Mouse (Mus musculus) MEL (cell line): ENCODE results near the gene Zfp771. TPM values are rescaled to one million over a fixed set of nuclear protein-coding genes. Genes with fewer than 3 reads are reported as not detected.
A peak's percentile ranks its signal among the peaks of the same experiment; 100 is the strongest.

Experiments used
- DNase-seq: peaks from one replicate; pipeline ENCODE4 v3.0.0; 2011; ENCODE audit warnings: low read depth, low spot score
- H3K27ac ChIP-seq: 2 replicates; pipeline ENCODE4 v1.5.1; 2012; ENCODE audit warnings: low read depth, mild to moderate bottlenecking, control low read depth, low read length, moderate library complexity; ENCODE audit not compliant: control insufficient read depth
- H3K27me3 ChIP-seq, 2 experiments: fragments of 150-350 bp in 1 of 2; sonication (generic) in 1 of 2; 2 replicates each; pipeline ENCODE4 v1.6.1; 2012; ENCODE audit warnings: low read length in 2 of 2, mild to moderate bottlenecking in 2 of 2, improper control_type of control experiment in 1 of 2, moderate library complexity in 1 of 2; ENCODE audit not compliant: insufficient read depth in 2 of 2, control insufficient read depth in 1 of 2
- H3K36me3 ChIP-seq, 2 experiments: 2 replicates each; pipeline ENCODE4 v1.6.1; 2012 to 2014; ENCODE audit warnings: low read length in 2 of 2, improper control_type of control experiment in 1 of 2, inconsistent platforms in 1 of 2, mild to moderate bottlenecking in 1 of 2; ENCODE audit not compliant: insufficient read depth in 2 of 2, control insufficient read depth in 1 of 2
- H3K4me1 ChIP-seq, 2 experiments: fragments of 150-350 bp in 1 of 2; sonication (generic) in 1 of 2; 2 replicates each; pipeline ENCODE4 v1.6.1; 2012; ENCODE audit warnings: low read length in 2 of 2, improper control_type of control experiment in 1 of 2, mild to moderate bottlenecking in 1 of 2; ENCODE audit not compliant: insufficient read depth in 2 of 2, control insufficient read depth in 1 of 2
- H3K4me3 ChIP-seq, 2 experiments: fragments of 150-350 bp in 1 of 2; sonication (generic) in 1 of 2; 2 replicates each; pipeline ENCODE4 v1.5.1; 2012; ENCODE audit warnings: low read depth in 2 of 2, low read length in 2 of 2, mild to moderate bottlenecking in 2 of 2, moderate library complexity in 2 of 2, control low read depth in 1 of 2, improper control_type of control experiment in 1 of 2; ENCODE audit not compliant: control insufficient read depth in 1 of 2, insufficient read depth in 1 of 2
- H3K79me2 ChIP-seq: 2 replicates; pipeline ENCODE4 v1.6.1; 2012; ENCODE audit warnings: mild to moderate bottlenecking, low read length, moderate library complexity; ENCODE audit not compliant: control insufficient read depth, poor library complexity, insufficient read depth
- H3K9ac ChIP-seq: 2 replicates; pipeline ENCODE4 v1.6.1; 2012; ENCODE audit warnings: low read depth, mild to moderate bottlenecking, control low read depth, low read length, moderate library complexity; ENCODE audit not compliant: control insufficient read depth, poor library complexity, severe bottlenecking
- H3K9me3 ChIP-seq: fragments of 150-350 bp; sonication (generic); replicated peaks from 2 replicates; pipeline ENCODE4 v1.6.1; 2012; ENCODE audit warnings: mild to moderate bottlenecking, low read length, improper control_type of control experiment, moderate library complexity; ENCODE audit not compliant: insufficient read depth
- CHD2 ChIP-seq: IDR thresholded peaks from 2 replicates; pipeline ENCODE4 v1.6.1; 2011; ENCODE audit warnings: low read length, improper control_type of control experiment
- CTCF ChIP-seq, 3 experiments: IDR thresholded peaks in 2 of 3; conservative IDR thresholded peaks in 1 of 3; 2 replicates each; pipeline ENCODE4 v1.5.1; 2011 to 2012; ENCODE audit warnings: low read length in 3 of 3, low read depth in 2 of 3, mild to moderate bottlenecking in 2 of 3, improper control_type of control experiment in 1 of 3, inconsistent platforms in 1 of 3, mixed read lengths in 1 of 3, moderate library complexity in 1 of 3; ENCODE audit not compliant: control insufficient read depth in 1 of 3, insufficient read depth in 1 of 3, poor library complexity in 1 of 3, severe bottlenecking in 1 of 3
- ELF1 ChIP-seq: IDR thresholded peaks from 2 replicates; pipeline ENCODE4 v1.6.1; 2014; ENCODE audit warnings: low read depth, mild to moderate bottlenecking, inconsistent platforms, low read length, improper control_type of control experiment, moderate library complexity
- ETS1 ChIP-seq: IDR thresholded peaks from 2 replicates; pipeline ENCODE4 v1.6.1; 2012; ENCODE audit warnings: low read depth, mild to moderate bottlenecking, inconsistent platforms, low read length, improper control_type of control experiment, moderate library complexity
- GABPA ChIP-seq: IDR thresholded peaks from 2 replicates; pipeline ENCODE4 v1.6.1; 2012; ENCODE audit warnings: low read depth, mild to moderate bottlenecking, inconsistent platforms, low read length, improper control_type of control experiment, moderate library complexity
- GATA1 ChIP-seq: IDR thresholded peaks from 2 replicates; pipeline ENCODE4 v1.6.1; 2011; ENCODE audit warnings: low read depth, low read length, improper control_type of control experiment
- JUND ChIP-seq: IDR thresholded peaks from 2 replicates; pipeline ENCODE4 v1.6.1; 2011; ENCODE audit warnings: low read depth, mild to moderate bottlenecking, improper control_type of control experiment, low read length
- KAT2A ChIP-seq: conservative IDR thresholded peaks from 2 replicates; pipeline ENCODE4 v1.6.1; 2012; ENCODE audit warnings: low read depth, low read length, improper control_type of control experiment, inconsistent platforms
- MAFK ChIP-seq: IDR thresholded peaks from 2 replicates; pipeline ENCODE4 v1.6.1; 2011; ENCODE audit warnings: low read depth, mild to moderate bottlenecking, low read length, improper control_type of control experiment, borderline replicate concordance
- MAX ChIP-seq: IDR thresholded peaks from 2 replicates; pipeline ENCODE4 v1.6.1; 2011; ENCODE audit warnings: low read length, improper control_type of control experiment
- MEF2A ChIP-seq: IDR thresholded peaks from 2 replicates; pipeline ENCODE4 v1.6.1; 2014; ENCODE audit warnings: low read depth, mild to moderate bottlenecking, inconsistent platforms, low read length, improper control_type of control experiment; ENCODE audit not compliant: poor library complexity, insufficient replicate concordance, severe bottlenecking; ENCODE audit errors: extremely low read depth
- MXI1 ChIP-seq: IDR thresholded peaks from 2 replicates; pipeline ENCODE4 v1.6.1; 2011; ENCODE audit warnings: mild to moderate bottlenecking, low read depth, low read length, improper control_type of control experiment
- NRF1 ChIP-seq: IDR thresholded peaks from 2 replicates; pipeline ENCODE4 v1.6.1; 2014; ENCODE audit warnings: low read depth, mild to moderate bottlenecking, inconsistent platforms, low read length, improper control_type of control experiment, moderate library complexity; ENCODE audit not compliant: poor library complexity, insufficient read depth, severe bottlenecking
- POLR2A ChIP-seq, 2 experiments: IDR thresholded peaks; 2 replicates each; pipeline ENCODE4 v1.6.1; 2011 to 2012; ENCODE audit warnings: low read length in 2 of 2, mild to moderate bottlenecking in 2 of 2, control low read depth in 1 of 2, improper control_type of control experiment in 1 of 2, low read depth in 1 of 2, moderate library complexity in 1 of 2; ENCODE audit not compliant: control insufficient read depth in 1 of 2, insufficient read depth in 1 of 2, poor library complexity in 1 of 2
- POLR2AphosphoS2 ChIP-seq: IDR thresholded peaks from 2 replicates; pipeline ENCODE4 v1.6.1; 2011; ENCODE audit warnings: low read length, improper control_type of control experiment
- RAD21 ChIP-seq: IDR thresholded peaks from 2 replicates; pipeline ENCODE4 v1.6.1; 2011; ENCODE audit warnings: mild to moderate bottlenecking, low read depth, low read length, improper control_type of control experiment
- RCOR1 ChIP-seq: IDR thresholded peaks from 2 replicates; pipeline ENCODE4 v1.6.1; 2012; ENCODE audit warnings: low read depth, mild to moderate bottlenecking, inconsistent platforms, low read length, improper control_type of control experiment
- SIN3A ChIP-seq: IDR thresholded peaks from 2 replicates; pipeline ENCODE4 v1.6.1; 2012; ENCODE audit warnings: low read length, improper control_type of control experiment, inconsistent platforms
- SMC3 ChIP-seq: IDR thresholded peaks from 2 replicates; pipeline ENCODE4 v1.6.1; 2011; ENCODE audit warnings: low read depth, low read length, improper control_type of control experiment
- TAL1 ChIP-seq: IDR thresholded peaks from 2 replicates; pipeline ENCODE4 v1.6.1; 2012; ENCODE audit warnings: mild to moderate bottlenecking, inconsistent platforms, low read length, moderate library complexity, mixed read lengths
- TCF12 ChIP-seq: IDR thresholded peaks from 2 replicates; pipeline ENCODE4 v1.6.1; 2014; ENCODE audit warnings: low read depth, mild to moderate bottlenecking, inconsistent platforms, low read length, improper control_type of control experiment, moderate library complexity
- UBTF ChIP-seq: IDR thresholded peaks from 2 replicates; pipeline ENCODE4 v1.6.1; 2012; ENCODE audit warnings: low read depth, mild to moderate bottlenecking, inconsistent platforms, low read length, improper control_type of control experiment, moderate library complexity, borderline replicate concordance; ENCODE audit not compliant: insufficient read depth
- USF1 ChIP-seq: IDR thresholded peaks from 2 replicates; pipeline ENCODE4 v1.6.1; 2014; ENCODE audit warnings: low read depth, mild to moderate bottlenecking, inconsistent platforms, low read length, improper control_type of control experiment, moderate library complexity
- USF2 ChIP-seq, 2 experiments: IDR thresholded peaks; 2 replicates each; pipeline ENCODE4 v1.6.1; 2011 to 2012; ENCODE audit warnings: improper control_type of control experiment in 2 of 2, low read length in 2 of 2, borderline replicate concordance in 1 of 2, inconsistent platforms in 1 of 2, low read depth in 1 of 2, mild to moderate bottlenecking in 1 of 2; ENCODE audit not compliant: insufficient read depth in 1 of 2
- ZC3H11A ChIP-seq: IDR thresholded peaks from 2 replicates; pipeline ENCODE4 v1.6.1; 2012; ENCODE audit warnings: low read depth, mild to moderate bottlenecking, inconsistent platforms, low read length, improper control_type of control experiment
- ZNF384 ChIP-seq: IDR thresholded peaks from 2 replicates; pipeline ENCODE4 v1.6.1; 2012; ENCODE audit warnings: low read depth, mild to moderate bottlenecking, inconsistent platforms, low read length, improper control_type of control experiment
- polyA plus RNA-seq, 2 experiments: library from polyadenylated mRNA; stranded (reverse) in 1 of 2; unstranded in 1 of 2; fragments of >175 nt in 1 of 2; fragments of >200 nt in 1 of 2; gene quantifications; 2 replicates each; pipeline versions ENCODE4 v1.2.1 to v1.2.4; 2012; ENCODE audit warnings: low replicate concordance in 2 of 2, low read depth in 1 of 2; ENCODE audit not compliant: insufficient read length in 2 of 2, insufficient read depth in 1 of 2, missing spikeins in 1 of 2
- total RNA-seq: library from RNA; depleted of rRNA; stranded (reverse); fragments of 300-350 nt; gene quantifications from 2 replicates; pipeline ENCODE4 v1.2.3, GENCODE M21; 2012

The Zfp771 gene
- total and polyA plus RNA-seq, 3 experiments = 33.4 to 58.3 TPM; not detected in 1

- peak; percentile 75 for TF ChIP-seq TCF12
- no peak for TF ChIP-seq GABPA
- no peak for TF ChIP-seq MEF2A
- no peak; the same call in 1 of the 2 replicates for TF ChIP-seq SMC3
- peak; percentile 90 for TF ChIP-seq CHD2
- TF ChIP-seq ZNF384 = no peak
- TF ChIP-seq USF2 (IDR thresholded peaks at IDR 0.05; ENCODE audit: borderline replicate concordance in 1 of 2, insufficient read depth in 1 of 2, low read depth in 1 of 2, low read length in 2 of 2) = 0 out of 4 replicates have a peak, but pooled peaks of 1 of the 2 experiments have one; percentile 52
- no peak for TF ChIP-seq JUND
- no peak for TF ChIP-seq MAFK
- no peak for TF ChIP-seq TAL1
- no peak for TF ChIP-seq ZC3H11A
- TF ChIP-seq CTCF (IDR thresholded peaks at IDR 0.05 in 2 of 3, conservative IDR thresholded peaks at IDR 0.05 in 1 of 3; ENCODE audit: control insufficient read depth in 1 of 3, insufficient read depth in 1 of 3, low read depth in 2 of 3, low read length in 3 of 3, poor library complexity in 1 of 3, severe bottlenecking in 1 of 3) = no peak
Observed at GRCm38 (mm10) chr7:127273925-127274789, 30.1 kb downstream of the Zfp771 start, which contains the start of gene Sephs2 (continued).

GRCm38 (mm10) chr7:127276519-127276961 is 32.5 kb downstream of the Zfp771 start:
- DNase-seq = no peak
- peaks cover 12 to 25% of the 10 kb centered on the region in 2 experiments for H3K4me1 ChIP-seq
- H3K27me3 ChIP-seq = no peaks in the 10 kb centered on the region
- H3K4me3 ChIP-seq = no peak overlapping the region
- peaks cover 0 to 27% of the 10 kb centered on the region in 2 experiments; a peak in 3 of 4 replicates for H3K36me3 ChIP-seq
- H3K79me2 ChIP-seq = peaks cover 23% of the 10 kb centered on the region
- no peak overlapping the region for H3K9ac ChIP-seq
- TF ChIP-seq SIN3A (no peak), ETS1 (no peak), NRF1 (no peak), RAD21 (no peak), POLR2A (IDR thresholded peaks at IDR 0.05; ENCODE audit: control insufficient read depth in 1 of 2, insufficient read depth in 1 of 2, low read depth in 1 of 2, low read length in 2 of 2, poor library complexity in 1 of 2) (no peak), MAX (no peak), TAL1 (no peak), RCOR1 (no peak), POLR2AphosphoS2 (no peak), MXI1 (no peak), ELF1 (no peak), USF1 (no peak), MAFK (no peak), KAT2A (no peak), UBTF (no peak), ZNF384 (no peak), CHD2 (no peak), GATA1 (no peak), GABPA (no peak)
- no peak overlapping the region for H3K27ac ChIP-seq
- no peaks in the 10 kb centered on the region for H3K9me3 ChIP-seq
